Mouse (Mus musculus) neutrophil, adult 65 days (primary cell): ENCODE results near the gene Nup153. TPM values are rescaled to one million over a fixed set of nuclear protein-coding genes. Genes with fewer than 3 reads are reported as not detected.

Experiments used
- total RNA-seq: library from RNA; stranded (reverse); gene quantifications from 2 replicates; pipeline ENCODE4 v1.2.4, GENCODE M21; 2023

The Nup153 gene
- total RNA-seq: 121 and 158 TPM in 2 replicates

DNA sequence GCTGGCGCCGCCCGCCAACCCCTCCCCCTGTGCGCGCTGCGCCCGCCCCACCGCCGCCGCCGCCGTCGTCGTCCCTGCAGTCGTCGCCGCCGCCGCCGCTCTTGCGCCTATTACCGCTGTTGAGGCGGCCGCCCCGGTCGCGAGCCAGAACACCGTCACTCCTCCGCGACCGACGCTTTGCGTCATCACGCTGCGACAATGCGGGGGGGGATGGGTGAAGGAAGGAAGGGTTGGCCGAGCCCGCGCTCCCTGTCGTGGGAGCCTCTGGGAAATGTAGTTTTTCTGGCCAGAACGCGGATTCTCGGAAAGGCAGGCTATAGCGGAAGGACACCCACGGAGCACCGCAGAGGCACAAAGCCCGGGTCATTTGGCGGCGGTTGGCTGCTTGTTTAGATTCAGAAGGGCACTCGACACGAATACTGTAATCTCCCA is at the start of gene Nup153:
Nup153 (minus strand) TSS at position 104 of the 432 bp plus-strand sequence.

GRCm38 (mm10) chr13:46669048-46669619 is 58.6 kb downstream of the Nup153 start, which contains the start of gene Fam8a1:
TSS of gene Fam8a1 (plus strand) at chr13:46669522.

Other genes with a start within 250 kb of the Nup153 start
- gene Cap2, start 226.1 kb downstream of the Nup153 start, total RNA-seq: 51.5 and 57.5 TPM in 2 replicates
- gene Fam8a1, start 58.4 kb downstream of the Nup153 start, total RNA-seq: 11.7 and 19.3 TPM in 2 replicates
- 28.0 and 39.9 TPM in 2 replicates for gene Kif13a, start 201.9 kb upstream of the Nup153 start, total RNA-seq